Mouse (Mus musculus): ENCODE measurements around the gene 1700022I11Rik.
"Not testable (repeated sequence)": the region's sequence is repeated elsewhere in the genome, so short reads cannot be mapped to it uniquely, and the experiment has no call there.

Gene 1700022I11Rik

DNA sequence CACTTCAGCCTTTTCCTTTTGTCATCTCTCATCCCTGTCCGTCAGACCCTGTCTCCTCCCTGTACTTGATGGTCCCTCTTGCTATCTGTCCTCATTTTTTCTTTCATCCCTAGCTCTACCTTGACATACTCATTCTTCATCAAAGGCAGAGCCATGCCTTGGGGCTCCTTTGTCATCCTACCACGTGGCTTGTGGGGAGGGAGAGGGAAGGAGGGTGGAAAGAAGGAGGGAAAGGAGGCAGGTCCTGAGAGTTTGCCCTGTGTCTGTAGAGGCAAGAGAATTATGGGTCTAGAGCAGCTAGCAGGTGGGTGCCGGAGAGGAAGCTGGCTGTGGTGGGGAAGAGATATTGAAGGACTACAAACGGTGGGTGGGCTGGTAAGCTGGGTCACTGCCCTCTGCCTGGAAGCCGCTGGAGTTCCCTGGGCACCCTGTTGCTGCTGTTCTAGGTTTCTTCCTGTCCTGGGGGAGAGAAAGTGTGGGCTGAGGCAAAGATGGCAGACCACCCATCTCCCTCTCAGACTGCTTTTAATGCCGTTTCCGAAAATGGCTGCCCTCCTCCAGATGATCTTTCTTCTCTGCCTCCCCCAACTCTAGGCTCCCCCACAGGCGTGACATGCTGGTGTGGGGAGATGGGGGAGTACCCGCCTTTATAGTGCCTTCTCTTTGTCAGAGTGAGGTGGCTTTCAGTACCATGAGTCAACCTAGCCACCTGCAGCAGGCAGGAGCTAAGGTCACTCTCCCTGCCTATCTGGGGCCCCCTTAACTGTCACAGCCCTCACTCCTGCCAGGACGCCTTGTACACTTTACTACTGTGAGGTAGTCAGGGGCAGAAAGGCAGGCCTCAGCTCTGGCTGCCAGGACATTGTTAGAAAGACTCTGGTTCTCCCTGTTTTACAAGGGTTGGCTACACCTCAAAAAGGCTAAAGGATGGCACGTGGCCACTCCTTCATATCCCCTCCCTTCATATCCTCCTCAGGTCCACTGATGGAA lies 17.9 kb upstream of the 1700022I11Rik start:
- peak in 1 of 2 experiments; percentile 58 for DNase-seq (ENCODE audit: low spot score in 2 of 2)

DNA sequence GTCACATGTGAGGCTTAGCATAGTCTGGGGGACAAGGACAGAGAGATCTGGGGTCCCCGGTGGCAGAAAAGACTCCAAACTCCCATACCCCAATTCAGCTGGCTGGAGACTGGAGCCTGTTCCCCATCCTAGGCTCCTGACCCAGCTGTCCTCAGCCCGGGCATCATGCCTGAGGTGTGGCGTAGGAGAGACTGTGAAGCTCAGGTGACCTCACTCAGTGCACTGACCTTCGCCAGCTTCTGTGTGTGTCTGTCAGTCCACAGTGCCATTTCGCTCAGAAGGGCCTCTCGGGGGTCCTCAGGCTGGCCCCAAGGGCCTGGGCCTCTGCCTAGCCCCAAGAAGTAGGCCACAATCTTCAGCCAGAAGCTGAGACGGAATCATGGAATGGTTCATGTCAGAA lies 16.8 kb upstream of the 1700022I11Rik start:
- no peak for DNase-seq (ENCODE audit: low spot score in 2 of 2)

DNA sequence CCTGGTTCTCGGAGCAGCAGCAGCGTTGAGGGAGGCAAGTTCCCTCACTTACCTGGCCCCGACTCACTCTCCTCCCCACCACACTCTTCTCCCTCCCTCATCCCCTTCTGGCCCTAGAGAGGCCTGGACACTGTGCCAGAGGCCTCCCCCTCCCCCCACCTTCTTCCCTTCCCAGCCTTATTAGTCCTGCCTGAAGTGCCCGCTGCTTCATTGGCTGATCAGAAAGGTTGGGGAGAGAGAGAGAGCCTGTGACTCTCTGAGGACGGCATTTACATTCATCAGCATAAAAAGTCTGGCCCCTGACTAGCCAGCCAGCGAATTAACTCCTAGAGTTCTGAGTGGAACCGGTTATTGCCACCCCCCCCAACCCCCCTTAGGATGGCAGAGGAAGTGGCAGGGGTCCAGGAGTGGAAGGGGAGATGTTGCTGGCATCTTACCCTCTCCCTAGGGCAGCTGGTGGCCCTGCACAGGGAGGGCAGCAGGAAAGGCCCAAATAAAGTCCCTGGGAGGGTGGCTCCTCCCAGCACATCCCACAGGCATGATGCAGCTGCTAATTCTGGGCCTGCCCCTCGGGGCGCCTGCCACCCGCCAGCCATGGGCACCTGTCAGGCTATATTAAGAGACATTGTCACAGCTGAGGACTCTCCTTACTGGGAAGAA lies 15.8 kb upstream of the 1700022I11Rik start:
- no peak for DNase-seq (ENCODE audit: low spot score in 2 of 2)

DNA sequence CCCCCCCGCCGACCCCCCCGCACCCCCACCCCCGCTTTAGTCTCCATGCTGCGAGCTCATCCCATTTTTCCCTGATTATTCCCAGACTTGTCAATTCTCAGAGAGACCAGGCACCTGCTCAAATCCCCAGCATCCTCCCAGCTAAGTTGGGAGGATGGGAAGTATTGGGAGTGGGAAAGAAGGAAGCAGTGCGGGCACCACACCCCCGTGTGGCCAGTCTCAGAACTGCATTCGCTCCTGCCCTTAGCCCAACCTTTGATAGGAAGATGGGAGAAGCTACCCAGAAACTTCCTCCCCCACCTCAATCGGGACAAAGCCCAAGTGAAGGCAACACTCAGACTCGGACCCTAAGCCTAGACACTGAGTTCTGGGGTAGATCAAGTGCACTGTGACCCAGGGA lies 15.1 kb upstream of the 1700022I11Rik start:
- DNase-seq (ENCODE audit: low spot score in 2 of 2): peak; percentile 42 to 82

DNA sequence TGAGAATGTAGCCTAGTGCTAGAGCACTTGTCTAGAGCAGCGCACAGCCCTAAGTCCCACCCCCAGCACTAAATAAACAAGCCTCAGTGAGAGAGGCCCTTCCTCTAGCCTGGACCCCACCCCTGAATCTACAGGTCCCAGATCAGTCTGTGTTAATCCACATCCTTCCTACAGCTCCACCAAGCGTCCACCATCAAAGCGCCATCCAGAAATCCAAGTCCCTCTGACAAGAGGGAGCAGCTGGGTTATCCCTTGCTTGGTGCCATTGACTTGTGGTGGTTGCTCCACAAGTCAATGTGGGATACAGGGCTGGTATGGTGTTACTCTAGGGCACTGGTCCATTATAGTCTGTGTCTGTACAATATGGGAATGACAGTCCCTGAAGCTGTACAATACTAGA lies 14.2 kb upstream of the 1700022I11Rik start:
- DNase-seq (ENCODE audit: low spot score in 2 of 2): no peak

DNA sequence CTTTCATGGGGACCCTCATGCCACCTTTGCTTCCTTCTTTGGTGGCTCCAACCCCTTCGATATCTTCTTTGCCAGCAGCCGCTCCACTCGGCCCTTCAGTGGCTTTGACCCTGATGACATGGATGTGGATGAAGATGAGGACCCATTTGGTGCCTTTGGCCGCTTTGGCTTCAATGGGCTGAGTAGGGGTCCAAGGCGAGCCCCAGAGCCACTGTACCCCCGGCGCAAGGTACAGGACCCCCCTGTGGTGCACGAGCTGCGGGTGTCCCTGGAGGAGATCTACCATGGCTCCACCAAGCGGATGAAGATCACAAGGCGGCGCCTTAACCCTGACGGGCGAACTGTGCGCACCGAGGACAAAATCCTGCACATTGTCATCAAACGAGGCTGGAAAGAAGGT lies 12.8 kb upstream of the 1700022I11Rik start:
- DNase-seq (ENCODE audit: low spot score in 2 of 2): no peak

DNA sequence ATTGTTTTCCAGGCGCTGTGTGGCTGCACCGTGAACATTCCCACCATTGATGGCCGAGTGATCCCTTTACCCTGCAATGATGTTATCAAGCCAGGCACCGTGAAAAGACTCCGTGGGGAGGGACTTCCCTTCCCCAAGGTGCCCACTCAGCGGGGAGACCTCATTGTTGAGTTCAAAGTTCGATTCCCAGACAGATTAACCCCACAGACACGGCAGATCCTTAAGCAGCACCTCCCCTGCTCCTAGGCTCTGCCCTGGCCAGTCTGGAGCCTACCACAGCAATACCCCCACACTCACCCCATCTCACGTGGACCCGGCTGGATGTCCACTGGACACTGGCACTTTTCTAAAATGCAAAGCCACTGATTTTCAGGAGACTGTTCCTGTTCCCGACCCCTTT lies 12.1 kb upstream of the 1700022I11Rik start:
- DNase-seq (ENCODE audit: low spot score in 2 of 2): no peak

DNA sequence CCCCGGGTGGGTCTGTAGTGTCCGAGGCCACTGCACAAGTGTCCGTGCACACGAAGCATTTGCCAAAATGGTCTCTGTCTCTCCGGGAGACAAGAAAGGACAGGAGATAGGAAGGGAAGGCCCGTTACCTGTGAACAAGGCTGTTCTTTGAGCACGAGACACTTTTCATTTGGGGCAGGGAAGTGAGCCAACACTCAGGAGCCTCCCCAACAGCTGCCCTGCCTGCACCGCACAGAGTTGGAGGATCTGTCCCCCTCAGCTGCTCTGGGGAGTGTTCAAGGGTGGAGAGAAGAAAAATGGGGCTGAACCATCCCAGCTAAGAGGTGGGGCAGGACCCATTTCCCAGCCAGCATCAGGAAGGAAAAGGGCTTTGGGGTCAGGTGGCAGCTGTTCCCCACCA lies 11.4 kb upstream of the 1700022I11Rik start:
- DNase-seq (ENCODE audit: low spot score in 2 of 2): no peak

DNA sequence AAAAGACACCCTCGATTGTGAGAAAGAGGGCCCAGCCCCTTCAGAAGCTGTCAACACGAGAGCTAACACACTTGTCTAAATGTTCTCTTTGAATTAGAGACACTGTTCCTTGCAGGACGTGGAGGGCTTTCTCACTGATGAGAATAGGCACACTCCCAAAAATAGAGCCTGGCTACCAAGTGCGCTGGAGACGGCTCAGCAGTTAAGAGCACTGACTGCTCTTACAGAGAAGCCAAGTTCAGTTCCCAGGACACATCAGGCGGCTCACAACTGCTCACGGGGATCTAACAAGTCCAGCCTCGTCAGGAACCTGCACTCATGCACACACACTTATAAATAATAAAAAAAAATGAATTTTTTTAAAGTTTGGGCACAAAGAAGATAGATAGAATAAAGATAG lies 10.5 kb upstream of the 1700022I11Rik start:
- no peak for DNase-seq (ENCODE audit: low spot score in 2 of 2)

DNA sequence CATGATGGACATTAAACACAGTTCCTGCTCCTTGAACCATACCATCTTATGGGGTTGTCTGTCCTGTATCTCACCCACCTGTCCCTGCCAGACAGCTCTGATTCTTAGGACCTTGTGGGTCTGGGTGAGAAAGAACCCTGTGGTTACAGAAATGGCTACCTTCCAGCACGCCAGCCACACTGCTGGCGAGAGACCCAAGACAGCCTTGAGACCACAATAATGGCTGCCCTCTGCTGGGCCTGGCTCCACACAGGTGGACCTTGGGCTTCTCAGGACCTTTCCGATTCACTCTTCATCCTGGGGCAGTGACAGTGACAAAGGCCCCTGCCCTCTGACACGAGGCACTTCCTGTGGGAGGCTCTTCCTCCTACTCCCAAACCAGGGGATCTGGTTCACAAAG lies 10.0 kb upstream of the 1700022I11Rik start:
- no peak for DNase-seq (ENCODE audit: low spot score in 2 of 2)

DNA sequence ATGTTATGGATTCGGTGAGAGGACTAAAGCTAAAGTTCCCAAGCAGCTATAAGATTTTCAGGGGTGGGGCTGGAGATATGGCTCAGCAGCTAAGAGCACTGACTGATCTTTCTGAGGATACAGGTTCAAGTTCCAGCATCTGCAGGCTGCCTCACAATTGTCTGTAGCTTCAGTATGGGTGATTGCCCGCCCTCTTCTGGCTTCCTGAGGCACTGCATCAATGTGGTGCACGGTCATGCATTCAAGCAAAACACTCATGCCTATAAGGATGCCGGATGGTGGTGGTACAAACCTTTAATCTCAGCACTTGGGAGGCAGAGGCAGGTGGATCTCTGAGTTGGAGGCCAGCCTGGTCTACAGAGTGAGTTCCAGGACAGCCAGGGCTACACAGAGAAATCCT lies 7.8 kb upstream of the 1700022I11Rik start:
- peak; percentile 51 to 75 for DNase-seq (ENCODE audit: low spot score in 2 of 2)

DNA sequence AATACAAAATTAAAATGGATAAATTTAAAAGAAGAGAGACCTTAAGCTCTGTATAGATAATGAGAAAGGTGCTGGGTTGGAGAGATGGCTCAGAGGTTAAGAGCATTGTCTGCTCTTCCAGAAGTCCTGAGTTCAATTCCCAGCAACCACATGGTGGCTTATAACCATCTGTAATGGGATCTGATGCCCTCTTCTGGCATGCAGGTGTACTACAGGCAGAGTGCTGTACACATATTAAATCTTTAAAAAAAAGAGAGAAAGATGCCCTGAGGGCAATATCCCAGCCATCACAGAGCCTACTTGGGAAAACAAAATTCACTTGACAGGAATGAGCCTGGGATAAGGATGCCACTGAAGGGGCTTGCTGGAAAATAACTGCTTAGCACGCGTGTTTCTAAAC lies 5.9 kb upstream of the 1700022I11Rik start:
- no peak for DNase-seq (ENCODE audit: low spot score in 2 of 2)

DNA sequence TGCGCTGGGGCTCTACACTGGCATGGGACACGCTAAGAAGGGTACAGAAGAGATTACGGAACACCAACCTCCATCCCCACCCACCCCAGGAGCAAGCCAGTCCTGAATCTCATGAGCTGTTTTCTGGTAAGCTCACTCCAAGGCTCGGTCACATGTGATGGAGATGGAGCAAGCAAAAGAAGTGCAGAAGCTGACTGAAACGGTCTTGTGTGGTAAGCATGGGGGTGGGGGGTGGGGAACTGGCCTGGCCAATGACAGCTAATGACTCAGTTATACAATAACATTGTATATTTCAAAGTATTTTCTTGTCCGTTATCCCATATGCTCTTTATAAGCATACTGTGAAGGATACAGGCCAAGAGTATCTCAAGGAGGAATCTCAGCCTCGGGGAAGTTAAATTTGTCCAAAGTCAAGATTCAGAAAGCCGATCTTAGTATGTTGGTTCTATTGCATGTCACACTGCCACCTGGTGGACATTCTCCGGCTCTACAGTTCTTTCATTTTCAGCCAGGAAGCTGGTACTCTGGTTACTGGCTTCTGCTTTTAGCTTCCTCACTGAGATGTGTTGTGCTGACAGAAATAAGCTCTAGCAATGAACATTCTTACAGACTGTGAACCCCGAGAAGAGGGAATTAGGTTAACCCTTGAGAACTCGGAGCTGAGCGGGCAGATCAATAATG lies 4.2 kb upstream of the 1700022I11Rik start:
- peak in 1 of 2 experiments; percentile 41 for DNase-seq (ENCODE audit: low spot score in 2 of 2)

DNA sequence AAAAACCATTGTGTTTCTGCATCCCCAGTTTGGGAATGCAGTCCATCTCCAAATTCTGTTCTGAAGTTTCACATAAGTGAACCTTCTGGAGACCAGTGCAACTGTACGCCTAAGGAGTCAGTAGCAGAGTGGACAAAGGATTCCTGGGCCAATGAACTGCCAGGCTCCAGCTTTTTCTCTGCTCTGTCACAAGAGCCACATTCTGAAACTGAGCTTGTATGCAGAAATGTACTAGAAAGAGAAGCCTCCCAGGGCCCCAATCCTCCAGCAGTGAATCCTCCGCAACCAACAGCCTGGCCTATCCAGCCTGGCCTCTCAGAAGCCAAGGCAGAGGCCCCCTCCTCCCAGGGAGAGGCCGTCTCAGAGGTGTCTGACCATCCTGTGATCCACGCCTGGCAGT lies 3.5 kb downstream of the 1700022I11Rik start:
- DNase-seq (ENCODE audit: low spot score in 2 of 2): no peak

DNA sequence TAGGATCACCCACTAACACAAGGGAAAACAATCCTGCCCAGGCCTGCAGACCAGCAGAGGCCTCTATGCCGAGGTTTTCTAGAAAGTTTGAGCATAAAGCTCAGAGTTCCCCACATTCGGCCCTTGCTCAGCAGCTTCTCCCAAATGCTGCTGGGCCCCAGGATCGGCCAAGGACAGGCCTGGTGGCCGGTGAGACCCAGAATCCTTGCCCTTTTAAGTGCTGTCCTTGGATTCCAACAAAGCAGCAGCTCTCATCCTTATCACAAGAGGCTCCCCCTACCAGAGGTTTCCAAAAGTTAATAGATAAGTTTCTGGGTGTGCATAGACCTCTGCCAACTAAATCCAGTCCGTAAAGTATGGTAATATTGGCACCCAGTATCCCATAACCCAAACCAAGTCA lies 4.5 kb downstream of the 1700022I11Rik start:
- no peak for DNase-seq (ENCODE audit: low spot score in 2 of 2)

DNA sequence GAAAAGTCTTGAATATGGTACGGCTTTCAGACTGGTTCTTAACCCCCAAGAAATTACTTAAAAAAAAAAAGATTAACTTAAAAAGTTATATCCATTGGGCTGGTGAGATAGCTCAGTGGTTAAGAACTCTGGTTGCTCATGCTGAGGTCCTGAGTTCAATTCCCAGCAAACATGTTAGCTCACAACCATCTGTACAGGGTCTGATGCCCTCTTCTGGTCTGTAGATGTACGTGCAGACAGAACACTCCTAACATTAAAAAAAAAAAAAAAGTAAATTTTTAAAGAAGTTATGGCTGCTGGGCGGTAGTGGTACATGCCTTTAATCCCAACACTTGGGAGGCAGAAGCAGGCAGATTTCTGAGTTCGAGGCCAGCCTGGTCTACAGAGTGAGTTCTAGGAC lies 8.7 kb downstream of the 1700022I11Rik start:
- no peak for DNase-seq (ENCODE audit: low spot score in 2 of 2)

DNA sequence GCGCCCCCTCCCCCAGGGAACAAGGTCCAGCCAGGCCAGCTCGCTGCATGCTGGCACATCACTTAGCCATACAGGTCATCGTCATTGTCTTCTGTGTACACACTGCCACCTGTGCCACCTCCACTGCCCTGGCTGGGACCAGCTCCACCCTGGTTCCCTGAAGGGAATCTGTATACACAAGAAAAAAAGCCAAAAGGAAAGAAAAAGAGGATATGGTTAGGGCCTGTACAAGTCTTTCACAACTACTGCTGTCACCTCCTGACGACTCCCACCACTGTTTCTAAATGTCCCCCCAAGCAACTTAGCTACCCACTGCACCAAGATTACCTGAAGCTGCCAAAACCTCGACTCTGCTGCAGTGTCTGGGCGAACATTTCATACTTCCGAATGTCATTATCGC lies 11.1 kb downstream of the 1700022I11Rik start:
- not testable (repeated sequence) for DNase-seq (ENCODE audit: low spot score in 2 of 2)

DNA sequence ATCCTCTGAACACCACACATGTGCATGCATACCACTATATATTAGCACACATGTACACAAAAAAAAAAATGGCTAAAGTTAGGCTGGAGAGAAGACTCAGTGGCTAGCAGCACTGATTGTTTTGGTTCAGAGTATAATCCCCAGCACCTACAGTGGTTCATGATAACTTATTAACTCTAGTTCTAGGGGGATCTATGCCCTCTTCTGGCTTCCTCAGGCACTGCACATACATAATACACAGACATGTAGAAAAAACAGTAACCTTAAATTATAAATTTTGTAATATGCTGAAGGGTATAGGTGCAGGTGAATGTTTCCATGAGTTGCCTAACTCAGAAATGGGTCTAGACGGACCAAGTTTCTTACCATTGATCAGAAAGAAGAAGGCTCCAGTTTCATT lies 18.9 kb downstream of the 1700022I11Rik start:
- no peak for DNase-seq (ENCODE audit: low spot score in 2 of 2)

DNA sequence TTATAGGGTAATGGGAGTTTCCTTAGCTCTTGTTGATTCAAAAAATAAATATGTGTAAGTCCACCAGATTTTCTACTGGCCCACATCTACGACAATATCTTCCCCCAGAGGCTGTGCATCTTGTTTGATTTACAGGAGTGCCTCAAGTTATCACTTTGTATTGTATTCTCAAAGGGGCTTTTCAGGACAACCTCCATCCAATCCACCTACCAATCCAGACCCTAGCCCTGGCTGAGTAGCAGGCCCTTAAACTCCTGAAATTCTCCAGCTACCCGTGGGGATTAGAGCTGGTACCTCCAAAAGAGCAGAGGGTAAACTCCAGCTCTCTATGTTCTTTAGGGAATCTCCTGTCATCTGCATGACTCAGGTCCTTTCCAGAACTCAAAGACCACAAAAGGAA lies 28.6 kb downstream of the 1700022I11Rik start:
- DNase-seq (ENCODE audit: low spot score in 2 of 2): no peak

DNA sequence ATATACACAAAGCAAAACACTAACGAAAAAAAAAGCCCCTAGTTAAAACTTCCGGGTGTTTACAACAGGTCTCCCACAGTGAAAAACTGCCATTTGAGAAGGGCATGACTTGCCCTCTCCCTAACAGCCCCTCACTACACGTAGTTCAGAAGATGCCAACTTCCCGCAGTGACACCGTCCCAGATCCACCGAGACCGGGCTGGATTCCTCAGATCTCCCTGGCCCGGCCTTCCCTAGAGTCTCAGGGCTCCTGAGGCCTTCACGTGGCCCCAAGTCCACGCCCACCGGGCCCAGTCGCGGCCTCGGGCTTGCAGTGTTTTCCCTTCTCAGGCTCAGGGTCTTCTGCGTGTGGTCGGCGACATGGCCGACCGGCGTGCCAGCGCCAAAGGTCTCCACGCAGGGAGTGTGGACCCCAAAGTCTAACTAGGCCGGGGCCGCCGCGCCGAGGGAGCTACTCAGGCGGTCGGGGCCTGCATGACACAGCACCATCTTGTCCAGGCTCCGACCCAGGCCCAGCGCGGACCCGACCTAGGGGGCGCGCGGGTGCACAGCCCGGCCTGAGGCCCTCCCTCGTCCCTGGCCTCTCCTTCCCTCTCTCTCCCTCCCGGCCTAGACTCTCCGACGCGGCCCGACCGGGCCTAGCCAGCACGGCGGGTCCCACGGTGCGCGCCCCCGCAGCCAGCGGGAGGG lies 30.2 kb downstream of the 1700022I11Rik start:
- peak; percentile 74 to 85 for DNase-seq (ENCODE audit: low spot score in 2 of 2)

DNA sequence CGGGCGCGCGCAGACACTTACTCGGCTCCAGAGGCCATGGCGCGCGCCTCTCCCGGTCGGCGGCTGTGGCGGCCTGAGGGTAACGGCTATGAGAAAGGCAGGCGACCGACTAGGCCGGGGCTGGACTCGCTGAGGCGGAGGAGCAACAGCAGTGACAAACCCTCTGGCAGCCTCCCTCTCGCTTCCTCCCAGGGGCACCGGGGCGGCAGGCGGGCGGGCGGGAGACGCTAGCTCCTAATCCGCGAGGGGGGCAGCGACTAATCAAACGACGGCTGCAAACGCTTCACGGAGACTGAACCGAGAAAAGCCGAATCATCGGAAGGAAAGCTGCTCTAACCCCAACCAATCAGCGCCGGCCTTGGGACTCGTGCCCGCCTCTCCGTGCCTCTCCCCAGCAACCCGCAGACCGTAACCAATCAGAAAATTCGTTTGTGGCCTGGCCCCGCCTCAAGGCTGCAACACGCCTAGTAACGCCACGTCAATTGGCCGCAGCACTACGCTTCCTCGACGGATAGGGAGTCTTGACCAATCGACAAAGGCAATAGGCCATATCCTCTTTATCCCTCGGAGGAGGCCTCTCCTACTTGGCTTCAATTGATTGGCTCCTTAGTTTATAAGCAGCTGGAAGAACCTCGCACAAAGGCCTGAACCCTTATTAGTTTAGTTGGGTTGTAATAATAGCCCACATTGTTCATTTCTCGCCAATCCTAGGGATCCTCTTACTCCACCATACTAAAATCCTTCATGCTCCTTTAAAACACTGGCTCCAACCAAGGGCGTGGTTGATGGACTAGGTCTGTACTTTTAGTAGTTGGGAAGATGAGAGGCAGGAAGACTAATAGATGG lies 31.0 kb downstream of the 1700022I11Rik start, which contains the start of gene Vcp:
Gene Vcp (minus strand): TSS at position 367 of the 846 bp plus-strand sequence.
- peak; percentile 99 for DNase-seq (ENCODE audit: low spot score in 2 of 2)

All from spleen, postnatal 4 days (tissue).